Mouse (Mus musculus): Measurements from ENCODE around the gene Cacng3. TPM values are rescaled to one million over a fixed set of nuclear protein-coding genes. Genes with fewer than 3 reads are reported as not detected.

Gene Cacng3
- polyA plus RNA-seq, 1 experiment: not detected

- Histone ChIP-seq H3K79me2 (ENCODE audit: control insufficient read depth, insufficient read depth) (no peaks in the 10 kb centered on the region), H3K79me3 (ENCODE audit: low read depth) (no peaks in the 10 kb centered on the region), H3ac (ENCODE audit: control insufficient read depth, insufficient read length, low read depth) (no peak overlapping the region), H3K36me3 (ENCODE audit: control insufficient read depth, insufficient read depth) (no peaks in the 10 kb centered on the region), H3K4me3 (ENCODE audit: insufficient read depth, poor library complexity, severe bottlenecking) (no peak overlapping the region), H3K27me3 (ENCODE audit: control insufficient read depth, insufficient read depth, insufficient read length) (no peaks in the 10 kb centered on the region)
- TF ChIP-seq CTCF (IDR thresholded peaks at IDR 0.05; ENCODE audit: control insufficient read depth, insufficient read depth, insufficient read length) (no peak), MYOG (IDR thresholded peaks at IDR 0.05; ENCODE audit: control insufficient read depth, extremely low read depth, insufficient read length) (no peak), FOSL1 (IDR thresholded peaks at IDR 0.05; ENCODE audit: insufficient read depth, low read length, poor library complexity, severe bottlenecking) (no peak), USF1 (IDR thresholded peaks at IDR 0.05; ENCODE audit: low read depth) (no peak), CEBPB (IDR thresholded peaks at IDR 0.05; ENCODE audit: low read depth) (no peak), MAX (IDR thresholded peaks at IDR 0.05) (no peak), MYOD1 (IDR thresholded peaks at IDR 0.05; ENCODE audit: control insufficient read depth, insufficient read length, low read depth) (no peak)
Measured at GRCm38 (mm10) chr7:122672981-122673380, 2.7 kb downstream of the Cacng3 start.

- no peaks in the 10 kb centered on the region for H3K27me3 ChIP-seq (ENCODE audit: control insufficient read depth, insufficient read depth, insufficient read length)
- H3K79me3 ChIP-seq (ENCODE audit: low read depth): no peaks in the 10 kb centered on the region
- H3ac ChIP-seq (ENCODE audit: control insufficient read depth, insufficient read length, low read depth): no peak overlapping the region
- no peaks in the 10 kb centered on the region for H3K36me3 ChIP-seq (ENCODE audit: control insufficient read depth, insufficient read depth)
- no peak overlapping the region for H3K4me3 ChIP-seq (ENCODE audit: insufficient read depth, poor library complexity, severe bottlenecking)
- TF ChIP-seq MAX (IDR thresholded peaks at IDR 0.05): no peak
- TF ChIP-seq MYOG (IDR thresholded peaks at IDR 0.05; ENCODE audit: control insufficient read depth, extremely low read depth, insufficient read length): no peak
- no peak for TF ChIP-seq MYOD1 (IDR thresholded peaks at IDR 0.05; ENCODE audit: control insufficient read depth, insufficient read length, low read depth)
- TF ChIP-seq USF1 (IDR thresholded peaks at IDR 0.05; ENCODE audit: low read depth): no peak
- no peak for TF ChIP-seq CEBPB (IDR thresholded peaks at IDR 0.05; ENCODE audit: low read depth)
- no peak for TF ChIP-seq CTCF (IDR thresholded peaks at IDR 0.05; ENCODE audit: control insufficient read depth, insufficient read depth, insufficient read length)
- no peak for TF ChIP-seq FOSL1 (IDR thresholded peaks at IDR 0.05; ENCODE audit: insufficient read depth, low read length, poor library complexity, severe bottlenecking)
- H3K79me2 ChIP-seq (ENCODE audit: control insufficient read depth, insufficient read depth): no peaks in the 10 kb centered on the region
Measured at GRCm38 (mm10) chr7:122675207-122675606, 4.9 kb downstream of the Cacng3 start.

- no peaks in the 10 kb centered on the region for H3K36me3 ChIP-seq (ENCODE audit: control insufficient read depth, insufficient read depth)
- no peak for TF ChIP-seq USF1 (IDR thresholded peaks at IDR 0.05; ENCODE audit: low read depth)
- TF ChIP-seq MYOG (IDR thresholded peaks at IDR 0.05; ENCODE audit: control insufficient read depth, extremely low read depth, insufficient read length): no peak
- no peak for TF ChIP-seq CEBPB (IDR thresholded peaks at IDR 0.05; ENCODE audit: low read depth)
- TF ChIP-seq FOSL1 (IDR thresholded peaks at IDR 0.05; ENCODE audit: insufficient read depth, low read length, poor library complexity, severe bottlenecking): no peak
- no peak for TF ChIP-seq MAX (IDR thresholded peaks at IDR 0.05)
- no peak for TF ChIP-seq CTCF (IDR thresholded peaks at IDR 0.05; ENCODE audit: control insufficient read depth, insufficient read depth, insufficient read length)
- no peak for TF ChIP-seq MYOD1 (IDR thresholded peaks at IDR 0.05; ENCODE audit: control insufficient read depth, insufficient read length, low read depth)
- H3K79me3 ChIP-seq (ENCODE audit: low read depth): no peaks in the 10 kb centered on the region
- no peak overlapping the region for H3ac ChIP-seq (ENCODE audit: control insufficient read depth, insufficient read length, low read depth)
- no peak overlapping the region for H3K4me3 ChIP-seq (ENCODE audit: insufficient read depth, poor library complexity, severe bottlenecking)
- H3K79me2 ChIP-seq (ENCODE audit: control insufficient read depth, insufficient read depth): no peaks in the 10 kb centered on the region
- no peaks in the 10 kb centered on the region for H3K27me3 ChIP-seq (ENCODE audit: control insufficient read depth, insufficient read depth, insufficient read length)
Measured at GRCm38 (mm10) chr7:122701751-122702150, 31.5 kb downstream of the Cacng3 start.

GRCm38 (mm10) chr7:122702443-122702842, 32.2 kb downstream of the Cacng3 start:
- no peaks in the 10 kb centered on the region for H3K79me2 ChIP-seq (ENCODE audit: control insufficient read depth, insufficient read depth)
- H3ac ChIP-seq (ENCODE audit: control insufficient read depth, insufficient read length, low read depth): no peak overlapping the region
- TF ChIP-seq CTCF (IDR thresholded peaks at IDR 0.05; ENCODE audit: control insufficient read depth, insufficient read depth, insufficient read length) (no peak), MYOG (IDR thresholded peaks at IDR 0.05; ENCODE audit: control insufficient read depth, extremely low read depth, insufficient read length) (no peak), USF1 (IDR thresholded peaks at IDR 0.05; ENCODE audit: low read depth) (no peak), MAX (IDR thresholded peaks at IDR 0.05) (no peak), CEBPB (IDR thresholded peaks at IDR 0.05; ENCODE audit: low read depth) (no peak), FOSL1 (IDR thresholded peaks at IDR 0.05; ENCODE audit: insufficient read depth, low read length, poor library complexity, severe bottlenecking) (no peak), MYOD1 (IDR thresholded peaks at IDR 0.05; ENCODE audit: control insufficient read depth, insufficient read length, low read depth) (no peak)
- H3K36me3 ChIP-seq (ENCODE audit: control insufficient read depth, insufficient read depth): no peaks in the 10 kb centered on the region
- no peaks in the 10 kb centered on the region for H3K79me3 ChIP-seq (ENCODE audit: low read depth)
- no peaks in the 10 kb centered on the region for H3K27me3 ChIP-seq (ENCODE audit: control insufficient read depth, insufficient read depth, insufficient read length)
- no peak overlapping the region for H3K4me3 ChIP-seq (ENCODE audit: insufficient read depth, poor library complexity, severe bottlenecking)

GRCm38 (mm10) chr7:122706736-122707135, 36.4 kb downstream of the Cacng3 start:
- Histone ChIP-seq H3K4me3 (ENCODE audit: insufficient read depth, poor library complexity, severe bottlenecking) (no peak overlapping the region), H3K36me3 (ENCODE audit: control insufficient read depth, insufficient read depth) (no peaks in the 10 kb centered on the region), H3K27me3 (ENCODE audit: control insufficient read depth, insufficient read depth, insufficient read length) (peaks cover 10% of the 10 kb centered on the region), H3K79me3 (ENCODE audit: low read depth) (no peaks in the 10 kb centered on the region), H3K79me2 (ENCODE audit: control insufficient read depth, insufficient read depth) (no peaks in the 10 kb centered on the region), H3ac (ENCODE audit: control insufficient read depth, insufficient read length, low read depth) (no peak overlapping the region)
- TF ChIP-seq MAX (IDR thresholded peaks at IDR 0.05) (no peak), MYOG (IDR thresholded peaks at IDR 0.05; ENCODE audit: control insufficient read depth, extremely low read depth, insufficient read length) (no peak), FOSL1 (IDR thresholded peaks at IDR 0.05; ENCODE audit: insufficient read depth, low read length, poor library complexity, severe bottlenecking) (no peak), CTCF (IDR thresholded peaks at IDR 0.05; ENCODE audit: control insufficient read depth, insufficient read depth, insufficient read length) (no peak), CEBPB (IDR thresholded peaks at IDR 0.05; ENCODE audit: low read depth) (no peak), USF1 (IDR thresholded peaks at IDR 0.05; ENCODE audit: low read depth) (no peak), MYOD1 (IDR thresholded peaks at IDR 0.05; ENCODE audit: control insufficient read depth, insufficient read length, low read depth) (no peak)

- TF ChIP-seq CTCF (IDR thresholded peaks at IDR 0.05; ENCODE audit: control insufficient read depth, insufficient read depth, insufficient read length): no peak
- TF ChIP-seq MYOG (IDR thresholded peaks at IDR 0.05; ENCODE audit: control insufficient read depth, extremely low read depth, insufficient read length): no peak
- TF ChIP-seq MAX (IDR thresholded peaks at IDR 0.05): no peak
- no peak for TF ChIP-seq MYOD1 (IDR thresholded peaks at IDR 0.05; ENCODE audit: control insufficient read depth, insufficient read length, low read depth)
- no peak for TF ChIP-seq FOSL1 (IDR thresholded peaks at IDR 0.05; ENCODE audit: insufficient read depth, low read length, poor library complexity, severe bottlenecking)
- no peak for TF ChIP-seq USF1 (IDR thresholded peaks at IDR 0.05; ENCODE audit: low read depth)
- TF ChIP-seq CEBPB (IDR thresholded peaks at IDR 0.05; ENCODE audit: low read depth): no peak
Measured at GRCm38 (mm10) chr7:122716299-122716698, 46.0 kb downstream of the Cacng3 start.

More at GRCm38 (mm10) chr7:122716299-122716698, 46.0 kb downstream of the Cacng3 start:
- no peaks in the 10 kb centered on the region for H3K36me3 ChIP-seq (ENCODE audit: control insufficient read depth, insufficient read depth)
- H3K79me3 ChIP-seq (ENCODE audit: low read depth): no peaks in the 10 kb centered on the region
- no peaks in the 10 kb centered on the region for H3K79me2 ChIP-seq (ENCODE audit: control insufficient read depth, insufficient read depth)
- no peaks in the 10 kb centered on the region for H3K27me3 ChIP-seq (ENCODE audit: control insufficient read depth, insufficient read depth, insufficient read length)
- no peak overlapping the region for H3ac ChIP-seq (ENCODE audit: control insufficient read depth, insufficient read length, low read depth)
- no peak overlapping the region for H3K4me3 ChIP-seq (ENCODE audit: insufficient read depth, poor library complexity, severe bottlenecking)

Data from C2C12 (cell line).